Mouse (Mus musculus) intestine, embryonic 16.5 days (tissue): Measurements from ENCODE around the gene Phlpp1. TPM values are rescaled to one million over a fixed set of nuclear protein-coding genes. Genes with fewer than 3 reads are reported as not detected.

Source experiments
- ATAC-seq: fragments of 200-750 bp; cut with Nextera tagmentation; 2 replicates; pipeline ENCODE4 v1.8.0; 2017; ENCODE audit warnings: moderate TSS enrichment, moderate library complexity
- H3K27ac ChIP-seq: fragments of 300-500 bp; sonication (generic); 2 replicates; pipeline ENCODE4 v1.5.1; 2014; ENCODE audit warnings: mild to moderate bottlenecking, low read length
- H3K27me3 ChIP-seq: fragments of 300-500 bp; sonication (generic); replicated peaks from 2 replicates; pipeline ENCODE4 v1.6.1; 2014; ENCODE audit warnings: low read length, control low read depth, mixed read lengths; ENCODE audit not compliant: control insufficient read depth, insufficient read depth
- H3K36me3 ChIP-seq: fragments of 300-500 bp; sonication (generic); 2 replicates; pipeline ENCODE4 v1.6.1; 2014; ENCODE audit warnings: low read length, control low read depth; ENCODE audit not compliant: control insufficient read depth, insufficient read depth
- H3K4me1 ChIP-seq: fragments of 300-500 bp; sonication (generic); 2 replicates; pipeline ENCODE4 v1.6.1; 2014; ENCODE audit warnings: low read length, control low read depth, mixed read lengths; ENCODE audit not compliant: control insufficient read depth, insufficient read depth
- H3K4me2 ChIP-seq: fragments of 300-500 bp; sonication (generic); 2 replicates; pipeline ENCODE4 v1.6.1; 2014; ENCODE audit warnings: low read depth, low read length, control low read depth
- H3K4me3 ChIP-seq: fragments of 300-500 bp; sonication (generic); 2 replicates; pipeline ENCODE4 v1.5.1; 2014; ENCODE audit warnings: mild to moderate bottlenecking, low read length
- H3K9ac ChIP-seq: fragments of 300-500 bp; sonication (generic); 2 replicates; pipeline ENCODE4 v1.6.1; 2014; ENCODE audit warnings: low read depth, low read length
- H3K9me3 ChIP-seq: fragments of 300-500 bp; sonication (generic); 2 replicates; pipeline ENCODE4 v1.6.1; 2016; ENCODE audit warnings: low read length, control low read depth; ENCODE audit not compliant: control insufficient read depth
- WGBS: fragments of 180-500 bp; shearing (Covaris S2); extraction: QIAGEN DNeasy Blood & Tissue Kit; methylation state at CpG from one replicate; pipeline ENCODE4 v1.1.7; 2014; 5-methylcytosine and 5-hydroxymethylcytosine counted together
- polyA plus RNA-seq: library from polyadenylated mRNA; unstranded; fragments of >200 nt; fragmentation: Nextera tagmentation; extraction: Ambion mirVana; gene quantifications from 2 replicates; pipeline ENCODE4 v1.2.1, GENCODE M21; 2015

Phlpp1 gene
- 2.7 and 2.9 TPM in 2 replicates for polyA plus RNA-seq

GRCm38 (mm10) chr1:106171241-106172220, at the start of gene Phlpp1:
TSS of gene Phlpp1 (plus strand) at chr1:106171752.
- no peaks in the 10 kb centered on the region for H3K27me3 ChIP-seq
- H3K36me3 ChIP-seq: no peaks in the 10 kb centered on the region
- under 1% methylated on average over 84 of the region's 113 CpGs for WGBS
- peak within 1 kb of the TSS; percentile 88 for H3K27ac ChIP-seq
- peaks cover 17% of the 10 kb centered on the region for H3K4me1 ChIP-seq
- peak; percentile 99 for ATAC-seq
- peak within 1 kb of the TSS; percentile 79 for H3K4me2 ChIP-seq
- peak within 1 kb of the TSS; percentile 94 for H3K9ac ChIP-seq
- H3K4me3 ChIP-seq: peak within 1 kb of the TSS; percentile 91
- no peaks in the 10 kb centered on the region for H3K9me3 ChIP-seq

GRCm38 (mm10) chr1:106126601-106127000, 45.0 kb upstream of the Phlpp1 start:
- Histone ChIP-seq H3K4me1 (no peaks in the 10 kb centered on the region), H3K9me3 (no peaks in the 10 kb centered on the region), H3K9ac (no peak overlapping the region), H3K27me3 (no peaks in the 10 kb centered on the region), H3K36me3 (no peaks in the 10 kb centered on the region), H3K4me3 (no peak overlapping the region), H3K27ac (no peak overlapping the region), H3K4me2 (no peak overlapping the region)
- 97% methylated on average over 3 of the region's 3 CpGs for WGBS
- ATAC-seq: no peak

GRCm38 (mm10) chr1:106131697-106132349, 39.7 kb upstream of the Phlpp1 start:
- Histone ChIP-seq H3K27ac (no peak overlapping the region), H3K4me1 (no peaks in the 10 kb centered on the region), H3K36me3 (no peaks in the 10 kb centered on the region), H3K9me3 (no peaks in the 10 kb centered on the region), H3K27me3 (no peaks in the 10 kb centered on the region), H3K4me3 (no peak overlapping the region), H3K4me2 (no peak overlapping the region), H3K9ac (no peak overlapping the region)
- WGBS: 70% methylated on average over 4 of the region's 4 CpGs
- no peak for ATAC-seq

- no peak overlapping the region for H3K27ac ChIP-seq
- no peaks in the 10 kb centered on the region for H3K36me3 ChIP-seq
- no peak for ATAC-seq
- no peak overlapping the region for H3K4me3 ChIP-seq
- no peak overlapping the region for H3K4me2 ChIP-seq
- no peaks in the 10 kb centered on the region for H3K4me1 ChIP-seq
- no peaks in the 10 kb centered on the region for H3K27me3 ChIP-seq
- WGBS: 65% methylated on average over 4 of the region's 4 CpGs
- no peaks in the 10 kb centered on the region for H3K9me3 ChIP-seq
- no peak overlapping the region for H3K9ac ChIP-seq
Measured at GRCm38 (mm10) chr1:106132350-106132700, 39.2 kb upstream of the Phlpp1 start.

- H3K4me2 ChIP-seq: no peak overlapping the region
- H3K9ac ChIP-seq: no peak overlapping the region
- no peak for ATAC-seq
- H3K9me3 ChIP-seq: no peaks in the 10 kb centered on the region
- H3K4me3 ChIP-seq: no peak overlapping the region
- 89% methylated on average over 2 of the region's 2 CpGs for WGBS
- H3K4me1 ChIP-seq: no peaks in the 10 kb centered on the region
- H3K27me3 ChIP-seq: no peaks in the 10 kb centered on the region
- H3K36me3 ChIP-seq: no peaks in the 10 kb centered on the region
- no peak overlapping the region for H3K27ac ChIP-seq
Measured at GRCm38 (mm10) chr1:106138691-106139090, 32.9 kb upstream of the Phlpp1 start.

GRCm38 (mm10) chr1:106139137-106139536, 32.4 kb upstream of the Phlpp1 start:
- no peak for ATAC-seq
- no peak overlapping the region for H3K9ac ChIP-seq
- no peak overlapping the region for H3K4me3 ChIP-seq
- H3K4me1 ChIP-seq: no peaks in the 10 kb centered on the region
- no peaks in the 10 kb centered on the region for H3K9me3 ChIP-seq
- H3K36me3 ChIP-seq: no peaks in the 10 kb centered on the region
- H3K27ac ChIP-seq: no peak overlapping the region
- no peak overlapping the region for H3K4me2 ChIP-seq
- 55% methylated on average over 1 of the region's 1 CpGs for WGBS
- no peaks in the 10 kb centered on the region for H3K27me3 ChIP-seq

GRCm38 (mm10) chr1:106142010-106142409, 29.5 kb upstream of the Phlpp1 start:
- Histone ChIP-seq H3K9me3 (no peaks in the 10 kb centered on the region), H3K9ac (no peak overlapping the region), H3K4me2 (no peak overlapping the region), H3K4me3 (no peak overlapping the region), H3K27ac (no peak overlapping the region), H3K36me3 (no peaks in the 10 kb centered on the region), H3K27me3 (no peaks in the 10 kb centered on the region), H3K4me1 (no peaks in the 10 kb centered on the region)
- ATAC-seq: no peak
- WGBS: 81% methylated on average over 1 of the region's 1 CpGs

GRCm38 (mm10) chr1:106144534-106144933, 27.0 kb upstream of the Phlpp1 start:
- 93% methylated on average over 2 of the region's 2 CpGs for WGBS
- H3K4me3 ChIP-seq: no peak overlapping the region
- no peak overlapping the region for H3K27ac ChIP-seq
- H3K9me3 ChIP-seq: no peaks in the 10 kb centered on the region
- H3K4me1 ChIP-seq: no peaks in the 10 kb centered on the region
- H3K9ac ChIP-seq: no peak overlapping the region
- H3K4me2 ChIP-seq: no peak overlapping the region
- no peaks in the 10 kb centered on the region for H3K27me3 ChIP-seq
- ATAC-seq: no peak
- H3K36me3 ChIP-seq: no peaks in the 10 kb centered on the region

GRCm38 (mm10) chr1:106145055-106145454, 26.5 kb upstream of the Phlpp1 start:
- H3K9ac ChIP-seq: no peak overlapping the region
- no peak overlapping the region for H3K27ac ChIP-seq
- H3K4me1 ChIP-seq: no peaks in the 10 kb centered on the region
- no peaks in the 10 kb centered on the region for H3K9me3 ChIP-seq
- H3K27me3 ChIP-seq: no peaks in the 10 kb centered on the region
- ATAC-seq: no peak
- H3K4me3 ChIP-seq: no peak overlapping the region
- H3K4me2 ChIP-seq: no peak overlapping the region
- no peaks in the 10 kb centered on the region for H3K36me3 ChIP-seq
- 47% methylated on average over 1 of the region's 1 CpGs for WGBS
